Mouse (Mus musculus): Measurements from ENCODE around the gene Slc38a1.

The Slc38a1 gene

GRCm38 (mm10) chr15:96617555-96617954, 25.2 kb downstream of the Slc38a1 start:
- no peak for DNase-seq (ENCODE audit: low spot score in 2 of 2)

- DNase-seq (ENCODE audit: low spot score in 2 of 2), result no peak
Observed at GRCm38 (mm10) chr15:96608671-96609070, 34.0 kb downstream of the Slc38a1 start.

- no peak for DNase-seq (ENCODE audit: low spot score in 2 of 2)
Observed at GRCm38 (mm10) chr15:96607422-96607821, 35.3 kb downstream of the Slc38a1 start.

- no peak for DNase-seq (ENCODE audit: low spot score in 2 of 2)
Observed at GRCm38 (mm10) chr15:96604282-96604681, 38.4 kb downstream of the Slc38a1 start.

GRCm38 (mm10) chr15:96602043-96602442, 40.7 kb downstream of the Slc38a1 start:
- no peak for DNase-seq (ENCODE audit: low spot score in 2 of 2)

GRCm38 (mm10) chr15:96599852-96600781, 42.6 kb downstream of the Slc38a1 start:
- DNase-seq (ENCODE audit: low spot score in 2 of 2), result no peak

GRCm38 (mm10) chr15:96598888-96599578, 43.7 kb downstream of the Slc38a1 start:
- DNase-seq (ENCODE audit: low spot score in 2 of 2), result peak; percentile 74 to 79

- DNase-seq (ENCODE audit: low spot score in 2 of 2), result no peak
Observed at GRCm38 (mm10) chr15:96597116-96597515, 45.6 kb downstream of the Slc38a1 start.

GRCm38 (mm10) chr15:96594316-96594715, 48.4 kb downstream of the Slc38a1 start:
- no peak for DNase-seq (ENCODE audit: low spot score in 2 of 2)

GRCm38 (mm10) chr15:96593866-96594265, 48.8 kb downstream of the Slc38a1 start:
- no peak for DNase-seq (ENCODE audit: low spot score in 2 of 2)

- DNase-seq (ENCODE audit: low spot score in 2 of 2), result no peak
Observed at GRCm38 (mm10) chr15:96593457-96593856, 49.3 kb downstream of the Slc38a1 start.

GRCm38 (mm10) chr15:96592976-96593375, 49.7 kb downstream of the Slc38a1 start:
- no peak for DNase-seq (ENCODE audit: low spot score in 2 of 2)

- DNase-seq (ENCODE audit: low spot score in 2 of 2), result no peak
Observed at GRCm38 (mm10) chr15:96591876-96592417, 50.8 kb downstream of the Slc38a1 start.

GRCm38 (mm10) chr15:96588996-96589657, 53.6 kb downstream of the Slc38a1 start:
- DNase-seq (ENCODE audit: low spot score in 2 of 2), result no peak

- DNase-seq (ENCODE audit: low spot score in 2 of 2), result no peak
Observed at GRCm38 (mm10) chr15:96587998-96588397, 54.7 kb downstream of the Slc38a1 start.

- DNase-seq (ENCODE audit: low spot score in 2 of 2), result no peak
Observed at GRCm38 (mm10) chr15:96583371-96584008, 59.2 kb downstream of the Slc38a1 start.

- no peak for DNase-seq (ENCODE audit: low spot score in 2 of 2)
Observed at GRCm38 (mm10) chr15:96576998-96577397, 65.7 kb downstream of the Slc38a1 start.

- DNase-seq (ENCODE audit: low spot score in 2 of 2), result no peak
Observed at GRCm38 (mm10) chr15:96568983-96569363, 73.7 kb downstream of the Slc38a1 start.

- DNase-seq (ENCODE audit: low spot score in 2 of 2), result no peak
Observed at GRCm38 (mm10) chr15:96568271-96568982, 74.3 kb downstream of the Slc38a1 start.

GRCm38 (mm10) chr15:96566850-96567271, 75.9 kb downstream of the Slc38a1 start:
- DNase-seq (ENCODE audit: low spot score in 2 of 2), result peak; percentile 23 to 49

GRCm38 (mm10) chr15:96563852-96564251, 78.9 kb downstream of the Slc38a1 start:
- DNase-seq (ENCODE audit: low spot score in 2 of 2), result no peak
